9 mouse cellular contexts compared by ENCODE assay signal in genomic region chr10:127286194-127286593, GRCm38 (mm10). TPM values are rescaled to one million over a fixed set of nuclear protein-coding genes. Genes with fewer than 3 reads are reported as not detected.
DNase-seq lines count a peak whose midpoint lies in the region; ATAC-seq lines count a peak whose summit lies in the region.
"Had no signal": no experiment of that assay in that cellular context is flagged by ENCODE, and none has a peak within 500 bp of the region (broad histone marks: within the 10 kb centered on the region; RNA-seq: fewer than 3 reads in every experiment).

No protein-coding gene starts in this region.

- peak overlapping the region; percentile 97; the same call in 1 of the 2 replicates for H3K4me2 ChIP-seq in heart, embryonic 12.5 days
- H3K4me2 ChIP-seq in hindbrain, embryonic 12.5 days (replicated peaks): peak overlapping the region; percentile 92
- peak overlapping the region; percentile 93; the same call in 1 of the 2 replicates for H3K4me2 ChIP-seq in midbrain, embryonic 11.5 days

- no peaks in the 10 kb centered on the region for H3K9me3 ChIP-seq in heart, embryonic 12.5 days (replicated peaks)
- H3K9me3 ChIP-seq in embryonic facial prominence, embryonic 10.5 days: no peaks in the 10 kb centered on the region
- no peaks in the 10 kb centered on the region for H3K9me3 ChIP-seq in hindbrain, embryonic 12.5 days (replicated peaks)
- no peaks in the 10 kb centered on the region for H3K9me3 ChIP-seq in midbrain, embryonic 11.5 days (ENCODE audit: control insufficient read depth, low read length)
- H3K9me3 ChIP-seq: embryonic facial prominence, embryonic 15.5 days had no signal

- 0 out of 2 replicates have a peak overlapping the region, but pooled peaks have one; percentile 34 for H3K9ac ChIP-seq in heart, embryonic 12.5 days
- peak overlapping the region; percentile 28; the same call in 1 of the 2 replicates for H3K9ac ChIP-seq in hindbrain, embryonic 12.5 days
- peak overlapping the region; percentile 27; the same call in 1 of the 2 replicates for H3K9ac ChIP-seq in midbrain, embryonic 11.5 days (ENCODE audit: low read length)

- WGBS in heart, embryonic 12.5 days: 75% methylated on average over 7 of the region's 7 CpGs
- 74% methylated on average over 7 of the region's 7 CpGs for WGBS in embryonic facial prominence, embryonic 10.5 days
- WGBS in hindbrain, embryonic 12.5 days: 80% methylated on average over 7 of the region's 7 CpGs
- 85% methylated on average over 7 of the region's 7 CpGs for WGBS in midbrain, embryonic 11.5 days

- peaks cover 62% of the 10 kb centered on the region for H3K36me3 ChIP-seq in heart, embryonic 12.5 days
- H3K36me3 ChIP-seq in embryonic facial prominence, embryonic 10.5 days (replicated peaks): peaks cover 64% of the 10 kb centered on the region
- peaks cover 54% of the 10 kb centered on the region for H3K36me3 ChIP-seq in hindbrain, embryonic 12.5 days
- peaks cover 32% of the 10 kb centered on the region for H3K36me3 ChIP-seq in midbrain, embryonic 11.5 days (ENCODE audit: control insufficient read depth, insufficient read depth, low read length)

- H3K4me3 ChIP-seq in heart, embryonic 12.5 days: no peak overlapping the region
- H3K4me3 ChIP-seq in embryonic facial prominence, embryonic 10.5 days: peak overlapping the region; percentile 88
- no peak overlapping the region for H3K4me3 ChIP-seq in hindbrain, embryonic 12.5 days
- no peak overlapping the region for H3K4me3 ChIP-seq in midbrain, embryonic 11.5 days (ENCODE audit: low read depth, low read length)

- no peak overlapping the region for H3K27ac ChIP-seq in heart, embryonic 12.5 days (ENCODE audit: poor library complexity, severe bottlenecking)
- peak overlapping the region; percentile 95 for H3K27ac ChIP-seq in embryonic facial prominence, embryonic 10.5 days (replicated peaks)
- H3K27ac ChIP-seq in hindbrain, embryonic 12.5 days: peak overlapping the region; percentile 4; the same call in 1 of the 2 replicates
- H3K27ac ChIP-seq in midbrain, embryonic 11.5 days (ENCODE audit: low read depth, low read length): no peak overlapping the region
- H3K27ac ChIP-seq: embryonic facial prominence, embryonic 15.5 days had no signal

- H3K27me3 ChIP-seq in heart, embryonic 12.5 days (replicated peaks): no peaks in the 10 kb centered on the region
- H3K27me3 ChIP-seq in embryonic facial prominence, embryonic 10.5 days (replicated peaks; ENCODE audit: low read depth, poor library complexity, severe bottlenecking): no peaks in the 10 kb centered on the region
- H3K27me3 ChIP-seq in hindbrain, embryonic 12.5 days: no peaks in the 10 kb centered on the region
- H3K27me3 ChIP-seq in midbrain, embryonic 11.5 days (ENCODE audit: control insufficient read depth, insufficient read depth, low read length): no peaks in the 10 kb centered on the region
- H3K27me3 ChIP-seq: embryonic facial prominence, embryonic 15.5 days had no signal

- no peak for DNase-seq in heart, postnatal 4 days
- DNase-seq in embryonic facial prominence, embryonic 10.5 days (ENCODE audit: low spot score): no peak
- no peak for DNase-seq in midbrain, embryonic 11.5 days (ENCODE audit: low spot score, missing footprints)
- no peak for DNase-seq in ovary, postnatal 10 days (ENCODE audit: low spot score)
- no peak for DNase-seq in left cerebral cortex, adult 8-10 months (ENCODE audit: low spot score in 2 of 2)
- DNase-seq in right cerebral cortex, postnatal 14 days: no peak

- no peak for ATAC-seq in heart, embryonic 12.5 days (ENCODE audit: insufficient number of reproducible peaks, low FRiP score)
- ATAC-seq in hindbrain, embryonic 12.5 days (ENCODE audit: low FRiP score): no peak
- no peak for ATAC-seq in midbrain, embryonic 11.5 days (ENCODE audit: low FRiP score)

- peaks cover 42% of the 10 kb centered on the region for H3K4me1 ChIP-seq in heart, embryonic 12.5 days (replicated peaks)
- peaks cover 59% of the 10 kb centered on the region for H3K4me1 ChIP-seq in embryonic facial prominence, embryonic 10.5 days
- H3K4me1 ChIP-seq in hindbrain, embryonic 12.5 days: peaks cover 38% of the 10 kb centered on the region
- peaks cover 32% of the 10 kb centered on the region for H3K4me1 ChIP-seq in midbrain, embryonic 11.5 days (ENCODE audit: control insufficient read depth, insufficient read depth, low read length)

RNA-seq across cellular contexts. Expression of gene Mbd6, which starts 2.6 kb away (rescaled TPM):
- polyA plus RNA-seq in heart, embryonic 12.5 days (2016; fragmentation: Nextera tagmentation; extraction: Ambion mirVana): 13.6 and 14.6 TPM in 2 replicates
- 10 to 100 TPM; 41.7 to 43.2 TPM for total RNA-seq in heart, postnatal 4 days (2021)
- 11.1 and 12.2 TPM in 2 replicates for polyA plus RNA-seq in embryonic facial prominence, embryonic 10.5 days (2016; fragmentation: Nextera tagmentation; extraction: Ambion mirVana)
- 17.9 and 19.8 TPM in 2 replicates for polyA plus RNA-seq in hindbrain, embryonic 12.5 days (2016; fragmentation: Nextera tagmentation; extraction: Ambion mirVana)
- 12.3 and 16.3 TPM in 2 replicates for polyA plus RNA-seq in midbrain, embryonic 11.5 days (2014; fragmentation: Nextera tagmentation; extraction: Ambion mirVana)
- total RNA-seq in left cerebral cortex, adult 8-10 months (2022): 10 to 100 TPM; 32.5 to 53.7 (median 44.4) TPM

RNA-seq across cellular contexts. Expression of gene Dctn2, which starts 20.0 kb away (rescaled TPM):
- 133 and 136 TPM in 2 replicates for polyA plus RNA-seq in heart, embryonic 12.5 days (2016; fragmentation: Nextera tagmentation; extraction: Ambion mirVana)
- total RNA-seq in heart, postnatal 4 days (2021): 100 to 1,000 TPM; 151 to 159 TPM
- polyA plus RNA-seq in embryonic facial prominence, embryonic 10.5 days (2016; fragmentation: Nextera tagmentation; extraction: Ambion mirVana): 187 and 197 TPM in 2 replicates
- 234 and 240 TPM in 2 replicates for polyA plus RNA-seq in hindbrain, embryonic 12.5 days (2016; fragmentation: Nextera tagmentation; extraction: Ambion mirVana)
- 196 and 206 TPM in 2 replicates for polyA plus RNA-seq in midbrain, embryonic 11.5 days (2014; fragmentation: Nextera tagmentation; extraction: Ambion mirVana)
- 100 to 1,000 TPM; 254 to 263 (median 254) TPM for total RNA-seq in left cerebral cortex, adult 8-10 months (2022)

RNA-seq across cellular contexts. Expression of gene Kif5a, which starts 23.0 kb away (rescaled TPM):
- polyA plus RNA-seq in heart, embryonic 12.5 days (2016; fragmentation: Nextera tagmentation; extraction: Ambion mirVana): 0.37 and 0.79 TPM in 2 replicates
- total RNA-seq in heart, postnatal 4 days (2021): 1 to 10 TPM in 1 of 2 experiments, under 1 TPM in 1; 0.70 to 1.2 TPM
- polyA plus RNA-seq in embryonic facial prominence, embryonic 10.5 days (2016; fragmentation: Nextera tagmentation; extraction: Ambion mirVana): 11.6 and 11.9 TPM in 2 replicates
- polyA plus RNA-seq in hindbrain, embryonic 12.5 days (2016; fragmentation: Nextera tagmentation; extraction: Ambion mirVana): 70.0 and 76.6 TPM in 2 replicates
- polyA plus RNA-seq in midbrain, embryonic 11.5 days (2014; fragmentation: Nextera tagmentation; extraction: Ambion mirVana): 26.3 and 31.1 TPM in 2 replicates
- 1,000 to 10,000 TPM; 1,113 to 1,308 (median 1,238) TPM for total RNA-seq in left cerebral cortex, adult 8-10 months (2022)

RNA-seq across cellular contexts. Expression of gene Mars, which starts 25.4 kb away (rescaled TPM):
- polyA plus RNA-seq in heart, embryonic 12.5 days (2016; fragmentation: Nextera tagmentation; extraction: Ambion mirVana): 107 and 110 TPM in 2 replicates
- total RNA-seq in heart, postnatal 4 days (2021): 10 to 100 TPM; 49.6 to 50.1 TPM
- 160 and 175 TPM in 2 replicates for polyA plus RNA-seq in embryonic facial prominence, embryonic 10.5 days (2016; fragmentation: Nextera tagmentation; extraction: Ambion mirVana)
- 142 and 152 TPM in 2 replicates for polyA plus RNA-seq in hindbrain, embryonic 12.5 days (2016; fragmentation: Nextera tagmentation; extraction: Ambion mirVana)
- polyA plus RNA-seq in midbrain, embryonic 11.5 days (2014; fragmentation: Nextera tagmentation; extraction: Ambion mirVana): 185 and 187 TPM in 2 replicates
- 10 to 100 TPM; 54.2 to 61.3 (median 56.8) TPM for total RNA-seq in left cerebral cortex, adult 8-10 months (2022)

RNA-seq across cellular contexts. Expression of gene Arhgap9, which starts 35.6 kb away (rescaled TPM):
- polyA plus RNA-seq in heart, embryonic 12.5 days (2016; fragmentation: Nextera tagmentation; extraction: Ambion mirVana): 0.89 and 1.8 TPM in 2 replicates
- 1 to 10 TPM; 2.0 to 2.9 TPM for total RNA-seq in heart, postnatal 4 days (2021)
- polyA plus RNA-seq in embryonic facial prominence, embryonic 10.5 days (2016; fragmentation: Nextera tagmentation; extraction: Ambion mirVana): 2.0 and 2.1 TPM in 2 replicates
- polyA plus RNA-seq in hindbrain, embryonic 12.5 days (2016; fragmentation: Nextera tagmentation; extraction: Ambion mirVana): 2.0 and 2.2 TPM in 2 replicates
- 1.1 and 1.4 TPM in 2 replicates for polyA plus RNA-seq in midbrain, embryonic 11.5 days (2014; fragmentation: Nextera tagmentation; extraction: Ambion mirVana)
- 1 to 10 TPM in 2 of 4 experiments, under 1 TPM in 2; 0.74 to 2.6 (median 1.6) TPM for total RNA-seq in left cerebral cortex, adult 8-10 months (2022)

Comparison
In these comparisons a context has a peak if more than half of its experiments do, and no peak if none do; other contexts are left out.
1. H3K27ac ChIP-seq: peak in embryonic facial prominence, embryonic 10.5 days (single experiment) and hindbrain, embryonic 12.5 days (single experiment); none in heart, embryonic 12.5 days (single experiment) and midbrain, embryonic 11.5 days (single experiment).
2. Peak in every context shown above with its lines, with median percentiles within 50 percentile points of each other: H3K4me2 ChIP-seq and H3K9ac ChIP-seq.